Mouse (Mus musculus): ENCODE measurements around the gene Sesn1.

DNA sequence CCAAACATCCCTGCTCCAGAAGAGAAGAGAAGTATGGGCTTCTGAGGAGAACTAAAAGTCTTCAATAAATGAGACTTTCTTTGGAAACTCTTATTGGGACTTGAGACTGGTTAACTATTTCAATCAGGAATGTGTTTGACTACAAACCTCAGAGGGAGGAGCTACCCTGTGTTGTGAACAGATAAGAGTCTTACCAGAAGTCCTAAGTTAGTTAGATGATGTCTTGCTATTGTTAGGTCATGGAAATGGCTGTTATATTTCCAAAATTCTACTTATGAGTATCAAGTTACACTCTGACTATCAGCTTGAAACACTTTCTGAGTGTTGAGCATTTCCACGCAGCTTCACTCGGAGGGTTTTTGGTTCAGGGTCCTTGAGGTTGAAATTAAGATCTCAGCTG is 39.0 kb downstream of the Sesn1 start:
- TF ChIP-seq E2F4 (IDR thresholded peaks at IDR 0.05; ENCODE audit: insufficient read depth): no peak
- TF ChIP-seq REST (IDR thresholded peaks at IDR 0.05; ENCODE audit: insufficient read depth, insufficient read length): no peak

Measured in myocyte (in vitro differentiated cells).